In the genomic region with DNA sequence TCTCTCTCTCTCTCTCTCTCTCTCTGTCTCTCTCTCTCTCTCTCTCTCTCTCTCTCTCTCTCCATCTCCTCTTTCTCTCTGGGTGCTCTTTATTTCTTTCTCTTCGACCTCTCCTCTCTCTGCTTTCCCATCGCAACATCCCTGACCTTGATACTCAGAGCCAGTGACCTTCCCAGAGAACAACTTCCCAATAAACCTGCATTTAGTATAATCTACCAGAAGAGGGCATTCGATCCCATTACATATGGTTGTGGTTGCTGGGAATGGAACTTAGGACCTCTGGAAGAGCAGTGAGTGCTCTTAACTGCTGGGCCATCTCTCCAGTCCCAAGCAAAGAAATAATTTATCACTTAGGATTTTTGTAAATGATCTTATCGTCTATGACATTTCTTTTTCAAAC, we compare ENCODE assay signal across 30 mouse cellular contexts.
DNase-seq lines count a peak whose midpoint lies in the region; ATAC-seq and TF ChIP-seq lines count a peak whose summit lies in the region.
"Had no signal": no experiment of that assay in that cellular context is flagged by ENCODE, and none has a peak within 500 bp of the region (broad histone marks: within the 10 kb centered on the region; RNA-seq: fewer than 3 reads in every experiment).

No protein-coding gene starts in this region.

- H3K36me3 ChIP-seq in intestine, postnatal 0 days (ENCODE audit: control insufficient read depth, insufficient read depth), result no peaks in the 10 kb centered on the region
- H3K36me3 ChIP-seq in intestine, embryonic 15.5 days, result no peaks in the 10 kb centered on the region
- H3K36me3 ChIP-seq in MEL (ENCODE audit: control insufficient read depth in 1 of 2, insufficient read depth in 2 of 2, low read length in 2 of 2), result no peaks in the 10 kb centered on the region
- no peaks in the 10 kb centered on the region for H3K36me3 ChIP-seq in forebrain, embryonic 16.5 days (ENCODE audit: control insufficient read depth, insufficient read depth)
- H3K36me3 ChIP-seq: G1E; heart, embryonic 12.5 days; hindbrain, embryonic 15.5 days; limb, embryonic 13.5 days; lung, embryonic 15.5 days had no signal

- 66% methylated on average over 4 of the region's 4 CpGs for WGBS in intestine, postnatal 0 days
- WGBS in intestine, embryonic 15.5 days, result 55% methylated on average over 4 of the region's 4 CpGs
- 71% methylated on average over 4 of the region's 4 CpGs for WGBS in forebrain, embryonic 16.5 days

- TF ChIP-seq CTCF in intestine, postnatal 0 days (IDR thresholded peaks at IDR 0.05; ENCODE audit: low read depth), result peak; percentile 35; the same call in 1 of the 2 replicates
- TF ChIP-seq CTCF in MEL (IDR thresholded peaks at IDR 0.05 in 2 of 3, conservative IDR thresholded peaks at IDR 0.05 in 1 of 3; ENCODE audit: control insufficient read depth in 1 of 3, insufficient read depth in 1 of 3, low read depth in 2 of 3, low read length in 3 of 3, poor library complexity in 1 of 3, severe bottlenecking in 1 of 3), result peak in 1 of 3 experiments; percentile 16; a peak in 1 of 6 replicates

- H3K4me2 ChIP-seq in intestine, postnatal 0 days (replicated peaks; ENCODE audit: low read depth), result no peak overlapping the region
- no peak overlapping the region for H3K4me2 ChIP-seq in intestine, embryonic 15.5 days (replicated peaks)
- no peak overlapping the region for H3K4me2 ChIP-seq in forebrain, embryonic 16.5 days (ENCODE audit: low read length)
- H3K4me2 ChIP-seq: heart, embryonic 12.5 days; hindbrain, embryonic 15.5 days; limb, embryonic 13.5 days; liver, embryonic 11.5 days; lung, embryonic 15.5 days had no signal

- H3K9me3 ChIP-seq in intestine, postnatal 0 days (ENCODE audit: control insufficient read depth), result no peaks in the 10 kb centered on the region
- H3K9me3 ChIP-seq in intestine, embryonic 15.5 days, result no peaks in the 10 kb centered on the region
- no peaks in the 10 kb centered on the region for H3K9me3 ChIP-seq in MEL (replicated peaks; ENCODE audit: insufficient read depth, low read length)
- H3K9me3 ChIP-seq in forebrain, embryonic 16.5 days (ENCODE audit: control insufficient read depth, low read length), result no peaks in the 10 kb centered on the region
- H3K9me3 ChIP-seq: G1E; heart, embryonic 12.5 days; hindbrain, embryonic 15.5 days; limb, embryonic 13.5 days; lung, embryonic 15.5 days had no signal

- no peak for TF ChIP-seq EP300 in MEL (IDR thresholded peaks at IDR 0.05; ENCODE audit: low read depth in 1 of 2, low read length in 2 of 2)

- no peaks in the 10 kb centered on the region for H3K79me2 ChIP-seq in MEL (ENCODE audit: control insufficient read depth, insufficient read depth, low read length, poor library complexity)

- H3K27me3 ChIP-seq in intestine, postnatal 0 days (replicated peaks; ENCODE audit: control insufficient read depth, insufficient read depth, low read length), result no peaks in the 10 kb centered on the region
- no peaks in the 10 kb centered on the region for H3K27me3 ChIP-seq in intestine, embryonic 15.5 days (replicated peaks)
- no peaks in the 10 kb centered on the region for H3K27me3 ChIP-seq in MEL (ENCODE audit: control insufficient read depth in 1 of 2, insufficient read depth in 2 of 2, low read length in 2 of 2)
- no peaks in the 10 kb centered on the region for H3K27me3 ChIP-seq in forebrain, embryonic 16.5 days (replicated peaks; ENCODE audit: control insufficient read depth, insufficient read depth, low read length)
- H3K27me3 ChIP-seq: heart, embryonic 12.5 days; hindbrain, embryonic 15.5 days; limb, embryonic 13.5 days; lung, embryonic 15.5 days had no signal

- H3K4me1 ChIP-seq in intestine, postnatal 0 days (replicated peaks; ENCODE audit: control insufficient read depth, insufficient read depth, low read length), result no peaks in the 10 kb centered on the region
- no peaks in the 10 kb centered on the region for H3K4me1 ChIP-seq in intestine, embryonic 15.5 days (replicated peaks)
- no peaks in the 10 kb centered on the region for H3K4me1 ChIP-seq in MEL (ENCODE audit: control insufficient read depth in 1 of 2, insufficient read depth in 2 of 2, low read length in 2 of 2)
- H3K4me1 ChIP-seq in forebrain, embryonic 16.5 days (replicated peaks; ENCODE audit: control insufficient read depth, insufficient read depth, low read length), result no peaks in the 10 kb centered on the region
- H3K4me1 ChIP-seq: heart, embryonic 12.5 days; hindbrain, embryonic 15.5 days; limb, embryonic 13.5 days; lung, embryonic 15.5 days had no signal

- no peak overlapping the region for H3K4me3 ChIP-seq in intestine, postnatal 0 days (ENCODE audit: low read depth, low read length)
- no peak overlapping the region for H3K4me3 ChIP-seq in intestine, embryonic 15.5 days (replicated peaks)
- H3K4me3 ChIP-seq in MEL (ENCODE audit: control insufficient read depth in 1 of 2, insufficient read depth in 1 of 2, low read depth in 2 of 2, low read length in 2 of 2), result no peak overlapping the region
- no peak overlapping the region for H3K4me3 ChIP-seq in forebrain, embryonic 16.5 days (replicated peaks; ENCODE audit: low read length)
- H3K4me3 ChIP-seq: erythroblast, embryonic 14.5 days; heart, embryonic 12.5 days; hindbrain, embryonic 15.5 days; limb, embryonic 13.5 days; lung, embryonic 15.5 days had no signal

- TF ChIP-seq POLR2A in MEL (IDR thresholded peaks at IDR 0.05; ENCODE audit: control insufficient read depth in 1 of 2, insufficient read depth in 1 of 2, low read depth in 1 of 2, low read length in 2 of 2, poor library complexity in 1 of 2), result no peak

- peak; percentile 12 for TF ChIP-seq RAD21 in MEL (IDR thresholded peaks at IDR 0.05; ENCODE audit: low read depth, low read length)

- ATAC-seq in intestine, postnatal 0 days, result no peak
- no peak for ATAC-seq in intestine, embryonic 15.5 days
- ATAC-seq in granulocyte monocyte progenitor cell, adult 5-6 weeks (replicated peaks; ENCODE audit: poor library complexity, severe bottlenecking), result 0 out of 2 replicates have a peak, but pooled peaks have one; percentile 33
- ATAC-seq in forebrain, embryonic 16.5 days, result no peak
- ATAC-seq: CD4-positive, CD25-positive, alpha-beta regulatory T cell, adult 4 months; forebrain, postnatal 0 days; inflammation-experienced regulatory T-cells, adult 6 months had no signal

- DNase-seq in MEL (ENCODE audit: low read depth, low spot score), result no peak
- no peak for DNase-seq in urinary bladder, postnatal 25 days (ENCODE audit: low spot score)
- DNase-seq in left cerebral cortex, adult 9 months (ENCODE audit: low spot score in 2 of 2), result no peak
- DNase-seq: adrenal gland, adult 8-10 months; cerebellum, adult 2 months; cerebellum, postnatal 14 days; forebrain, postnatal 0 days; gastrocnemius, postnatal 14 days; heart, adult 11 months; kidney, adult 8-10 months; layer of hippocampus, adult 9-11 months; lung, postnatal 36 days; midbrain, embryonic 14.5 days; retina, postnatal 1 day; right cerebral cortex, postnatal 14 days; thymus, postnatal 14 days had no signal

- H3K27ac ChIP-seq in intestine, postnatal 0 days (ENCODE audit: low read depth, low read length), result no peak overlapping the region
- H3K27ac ChIP-seq in intestine, embryonic 15.5 days, result no peak overlapping the region
- H3K27ac ChIP-seq in MEL (ENCODE audit: control insufficient read depth, low read depth, low read length), result no peak overlapping the region
- no peak overlapping the region for H3K27ac ChIP-seq in forebrain, embryonic 16.5 days (ENCODE audit: low read length)
- H3K27ac ChIP-seq: hindbrain, embryonic 15.5 days; kidney, postnatal 0 days; limb, embryonic 13.5 days; lung, embryonic 15.5 days had no signal

- H3K9ac ChIP-seq in intestine, postnatal 0 days (ENCODE audit: low read depth, low read length), result no peak overlapping the region
- no peak overlapping the region for H3K9ac ChIP-seq in intestine, embryonic 15.5 days
- no peak overlapping the region for H3K9ac ChIP-seq in MEL (ENCODE audit: control insufficient read depth, low read depth, low read length, poor library complexity, severe bottlenecking)
- H3K9ac ChIP-seq in forebrain, embryonic 16.5 days (replicated peaks; ENCODE audit: low read depth, low read length), result no peak overlapping the region
- H3K9ac ChIP-seq: forebrain, postnatal 0 days; heart, embryonic 12.5 days; hindbrain, embryonic 15.5 days; limb, embryonic 13.5 days; lung, embryonic 15.5 days had no signal

TF ChIP-seq in MEL, 35 proteins besides CTCF, POLR2A, EP300 and RAD21:
- TF ChIP-seq MYB (IDR thresholded peaks at IDR 0.05; ENCODE audit: low read depth, low read length), result no peak
- no peak for TF ChIP-seq USF1 (IDR thresholded peaks at IDR 0.05; ENCODE audit: low read depth, low read length)
- no peak for TF ChIP-seq JUND (IDR thresholded peaks at IDR 0.05; ENCODE audit: low read depth, low read length)
- no peak for TF ChIP-seq ETS1 (IDR thresholded peaks at IDR 0.05; ENCODE audit: low read depth, low read length)
- TF ChIP-seq SMC3 (IDR thresholded peaks at IDR 0.05; ENCODE audit: low read depth, low read length), result no peak
- TF ChIP-seq CHD1 (IDR thresholded peaks at IDR 0.05; ENCODE audit: low read depth, low read length), result no peak
